Mouse (Mus musculus) heart, postnatal 14 days (tissue): Measurements from ENCODE around the gene Sik1. TPM values are rescaled to one million over a fixed set of nuclear protein-coding genes. Genes with fewer than 3 reads are reported as not detected.

Experiments used
- DNase-seq, 2 experiments: peaks; one replicate each; pipeline ENCODE4 v3.0.0; 2021 to 2022
- intact Hi-C: fragments of 180-260 bp; cut with DNase I; formaldehyde crosslinking; loops from one replicate; pipeline ENCODE4 v1.15.1; 2025
- total RNA-seq, 2 experiments: library from RNA; stranded (reverse); gene quantifications; 2 replicates each; pipeline ENCODE4 v1.2.3; 2021

The Sik1 gene
- total RNA-seq, 2 experiments from 2014 or later, result 41.4 to 72.2 TPM

DNA sequence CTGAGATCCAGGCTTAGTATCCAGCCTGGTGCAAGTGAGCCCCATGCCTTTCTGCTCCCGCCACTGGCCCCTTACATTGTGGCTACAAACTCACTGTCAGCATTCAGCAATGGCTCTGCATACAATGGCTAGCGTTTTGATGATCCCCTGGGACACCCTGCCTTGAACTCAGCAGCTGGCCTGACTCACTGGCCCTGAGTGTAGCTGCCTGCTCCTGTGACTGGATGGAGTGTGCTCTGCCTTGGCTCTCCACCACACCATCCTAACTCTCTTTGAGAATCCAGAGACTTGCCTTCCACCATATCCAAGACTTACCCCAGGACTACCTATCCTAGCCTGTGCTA is 19.4 kb downstream of the Sik1 start:
- intact Hi-C loops, result no loop called here
- DNase-seq, result no peak

DNA sequence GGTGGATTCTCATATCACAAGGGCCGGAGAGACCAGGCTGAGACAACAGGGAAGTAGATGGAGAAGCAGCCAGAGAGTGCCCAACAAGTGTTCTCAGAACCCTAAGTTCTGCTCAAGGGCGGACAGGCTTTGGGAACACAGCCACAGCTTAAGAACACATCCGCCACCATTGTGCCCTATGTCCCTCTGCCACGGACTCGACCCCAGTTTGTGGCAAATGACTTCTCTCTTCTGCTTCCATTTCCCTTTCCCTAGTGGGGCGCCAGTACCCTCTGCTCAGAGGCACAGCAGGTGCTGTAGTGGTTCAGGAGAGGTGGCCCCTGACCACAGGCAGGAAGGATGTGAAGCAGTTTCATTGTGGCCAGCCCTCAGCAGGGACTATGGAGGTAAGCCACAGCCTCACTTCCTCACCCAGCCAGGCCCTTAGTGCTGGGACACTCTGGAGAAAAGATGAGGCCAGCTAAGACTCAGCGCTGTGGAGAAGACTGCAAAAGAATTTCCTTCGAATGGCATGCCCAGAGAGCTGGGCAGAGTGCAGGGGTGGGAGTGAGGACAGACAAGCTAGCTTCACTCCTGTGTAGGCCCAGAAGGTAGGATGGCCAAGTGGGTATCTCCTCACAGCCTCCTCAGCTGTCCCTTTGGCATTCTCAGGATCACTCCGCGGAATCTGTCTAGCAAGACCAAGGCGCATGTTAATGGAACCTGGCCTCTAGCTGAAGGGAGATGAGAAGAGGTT is 19.9 kb downstream of the Sik1 start:
- no peak for DNase-seq
- intact Hi-C loops, result no loop called here

DNA sequence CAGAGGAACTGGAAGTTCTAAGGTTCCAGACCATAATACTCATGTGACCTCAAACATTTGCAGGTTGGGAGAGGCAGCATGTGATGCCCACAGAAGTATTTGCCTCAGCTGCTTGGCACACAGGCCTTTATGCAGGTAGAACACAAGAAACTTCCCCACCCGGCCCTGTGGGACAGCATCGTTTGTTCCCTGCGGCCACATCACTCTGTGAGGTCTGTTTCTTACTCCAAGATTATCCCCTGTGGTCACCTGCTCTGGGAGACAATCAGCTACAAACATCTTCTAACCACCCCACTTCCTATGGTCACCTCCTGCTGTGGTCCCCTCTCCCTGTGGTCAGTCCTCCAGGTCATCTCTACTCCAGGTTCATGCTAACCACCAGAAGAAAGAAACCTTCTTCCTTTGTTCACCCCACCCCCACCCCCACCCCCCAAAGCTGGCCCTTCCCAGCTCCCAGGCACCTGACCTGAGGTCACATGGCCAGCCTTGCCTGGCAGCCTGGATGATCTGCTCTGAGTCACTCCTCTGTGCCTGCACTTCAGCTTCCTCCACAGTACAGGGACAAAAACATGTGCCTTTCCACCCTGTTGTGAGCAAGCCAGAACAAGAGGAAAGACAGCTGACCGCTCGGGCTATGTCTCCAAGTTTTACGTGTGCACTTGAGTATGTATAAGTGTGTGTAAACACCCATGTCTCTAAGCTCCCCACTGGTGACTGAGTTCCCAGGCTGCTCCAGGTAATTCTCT is 21.1 kb downstream of the Sik1 start:
- DNase-seq, result peak; percentile 62 to 63

DNA sequence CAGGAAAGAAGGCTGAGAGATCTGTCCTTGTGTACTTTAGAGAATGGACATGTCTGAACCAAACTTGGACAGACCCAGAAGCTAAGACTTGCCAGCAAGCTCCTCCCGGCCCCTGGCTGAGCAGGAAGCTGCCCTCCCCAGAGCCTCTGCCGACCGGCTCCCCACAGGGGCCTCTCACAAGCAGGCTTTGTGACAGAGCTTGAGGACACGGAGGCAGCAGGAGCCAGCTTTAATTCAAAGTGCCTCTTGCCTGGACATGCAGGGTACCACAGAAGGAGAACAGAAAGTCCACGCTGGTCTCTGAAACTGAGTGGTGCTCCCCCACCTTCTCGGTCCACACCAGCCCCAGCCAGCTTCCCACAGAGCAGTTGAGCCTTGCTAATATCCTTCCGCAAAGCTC is 21.9 kb downstream of the Sik1 start:
- intact Hi-C loops, result no loop called here
- DNase-seq, result peak; percentile 63 to 66

More for the DNA sequence above, 21.1 kb downstream of the Sik1 start:
- intact Hi-C loops, result no loop called here

DNA sequence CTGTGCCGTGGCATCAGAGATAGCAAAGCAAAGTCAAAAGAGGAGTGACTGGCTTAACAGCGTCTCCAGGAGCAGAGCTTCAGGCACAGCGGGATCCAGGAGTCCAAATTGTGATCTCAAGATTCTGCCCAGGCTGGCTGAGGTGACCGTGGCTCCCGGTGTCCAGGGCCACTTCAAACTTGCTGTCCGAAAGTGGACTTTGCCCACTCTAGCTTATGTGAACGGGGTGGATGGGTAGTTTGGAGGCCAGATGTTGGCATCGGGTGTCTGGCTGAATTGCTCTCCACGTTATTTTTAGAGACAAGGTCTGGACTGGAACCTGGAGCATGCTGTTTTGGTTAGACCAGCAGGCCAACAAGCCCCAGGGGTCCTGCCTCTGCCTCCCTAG is 23.0 kb downstream of the Sik1 start:
- intact Hi-C loops, result no loop called here
- no peak for DNase-seq

DNA sequence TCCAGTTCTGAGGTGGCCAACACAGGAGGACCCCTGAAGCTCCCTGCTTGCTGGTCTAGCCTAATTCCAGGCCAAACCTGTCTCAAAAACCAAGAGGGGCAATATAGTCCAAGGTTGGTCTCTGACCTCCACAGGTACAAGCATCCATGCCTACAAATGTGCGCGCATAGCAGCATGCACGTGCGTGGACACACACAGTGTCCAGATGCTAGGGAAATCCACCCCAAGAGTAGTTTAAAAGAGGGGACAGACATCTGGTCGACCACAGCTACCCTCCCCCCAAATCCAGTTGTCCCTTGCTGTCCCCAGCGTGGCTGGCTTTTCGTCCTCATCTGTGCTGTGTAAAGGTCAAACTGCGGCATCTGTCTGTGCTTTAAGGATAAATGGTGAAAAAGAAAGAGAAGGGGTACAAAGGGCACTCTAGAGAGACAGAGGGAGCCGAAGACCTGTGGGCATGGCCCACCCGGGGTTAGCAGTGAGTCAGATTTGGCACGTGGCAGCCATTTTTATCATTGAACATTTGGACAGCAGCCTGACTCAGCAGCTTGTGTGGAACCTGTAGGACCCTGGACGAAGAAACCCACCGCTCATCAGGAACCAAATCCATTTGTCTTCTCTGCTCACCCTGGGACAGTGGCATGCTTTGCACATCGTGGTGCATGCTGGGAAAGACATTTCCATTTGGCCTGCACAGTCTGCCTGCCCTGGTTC is 23.6 kb downstream of the Sik1 start:
- DNase-seq, result no peak
- intact Hi-C loops, result no loop called here

DNA sequence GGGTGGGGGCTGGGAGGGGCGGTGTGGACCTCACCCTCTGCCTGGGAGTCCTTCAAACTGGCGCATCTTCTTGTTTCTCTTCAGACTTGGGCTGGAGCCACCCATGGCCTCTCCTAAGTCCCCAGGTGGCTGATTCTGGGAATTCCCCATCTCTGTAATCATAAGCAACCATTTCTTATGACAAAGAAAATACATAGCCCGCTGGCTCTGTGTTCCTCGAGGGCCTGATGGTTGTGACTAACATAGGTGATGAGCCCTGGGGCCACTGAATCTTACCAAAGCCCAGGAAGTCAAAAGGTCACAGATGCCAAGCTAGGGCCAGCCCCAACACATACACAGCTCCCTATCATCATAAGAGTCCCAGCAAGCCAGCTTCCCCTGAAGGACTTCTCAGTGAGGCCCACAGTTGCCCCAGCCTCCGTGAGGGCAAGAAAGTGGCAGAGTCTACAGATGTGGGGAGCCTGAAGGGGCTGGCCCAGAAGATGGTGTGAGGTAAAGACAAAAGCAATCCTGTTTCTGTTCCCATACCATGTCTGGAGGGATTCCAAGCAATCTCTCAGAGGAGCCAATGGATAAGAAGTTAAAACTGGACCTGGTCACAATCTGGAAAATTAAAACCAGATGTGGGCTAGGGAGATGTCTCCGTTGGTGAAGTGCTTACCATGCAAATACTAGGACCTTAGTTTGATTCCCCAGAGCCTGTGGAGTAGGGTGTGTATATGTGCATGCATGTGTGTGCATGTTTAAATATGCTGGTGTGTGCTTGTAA is 24.3 kb downstream of the Sik1 start:
- no peak for DNase-seq
- intact Hi-C loops, result no loop called here

DNA sequence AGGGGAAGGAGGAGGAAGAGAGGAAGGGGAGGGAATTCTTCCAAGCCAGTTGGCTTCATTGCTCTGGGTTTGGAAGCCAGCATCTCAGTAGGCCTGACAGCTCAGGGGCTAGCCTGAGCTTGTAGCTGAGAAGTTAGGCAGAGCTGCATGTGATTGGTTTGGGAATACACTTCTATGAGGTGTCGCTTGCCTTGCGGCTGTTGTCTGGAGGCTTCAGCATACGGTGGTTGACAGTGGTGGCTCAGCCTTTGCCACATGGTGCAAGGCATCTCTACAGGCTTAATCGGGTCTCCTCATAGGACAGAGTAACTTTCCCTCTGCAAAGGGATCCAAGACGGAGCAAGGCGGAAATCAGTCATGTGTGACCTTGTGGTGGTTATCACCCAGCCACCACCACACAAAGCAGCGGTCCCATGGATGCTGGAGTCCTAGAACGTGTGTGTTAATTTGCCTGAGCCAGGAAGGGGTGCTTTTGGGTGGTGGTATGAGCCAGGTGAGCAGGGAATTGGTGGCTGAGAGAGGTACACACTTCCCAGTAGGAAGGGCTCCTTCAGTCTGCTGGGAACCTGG is 25.0 kb downstream of the Sik1 start:
- no peak for DNase-seq
- intact Hi-C loops, result no loop called here

DNA sequence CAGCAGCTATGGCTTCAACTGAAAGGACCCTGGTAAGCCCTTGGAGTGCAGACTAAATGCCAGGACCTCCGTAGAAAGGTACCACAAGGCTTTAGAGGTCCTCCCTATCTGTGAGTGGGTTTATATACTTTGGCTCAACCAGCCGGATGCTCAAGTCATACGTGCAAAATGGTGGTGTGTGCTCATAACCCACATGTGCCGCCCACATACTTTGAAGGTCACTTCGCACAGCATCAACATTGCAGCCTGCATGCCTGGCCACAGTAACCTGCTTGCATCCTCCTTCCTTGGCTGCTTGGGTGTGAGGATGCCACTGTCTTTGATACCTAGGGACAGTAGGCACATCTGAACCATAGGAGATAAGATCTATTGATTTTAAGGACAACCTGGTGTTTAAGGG is 26.7 kb downstream of the Sik1 start:
- intact Hi-C loops, result loop anchor here (2.0 kb wide), 1 partner anchor 26 kb away; the partner anchor contains the start of gene Sik1
- no peak for DNase-seq

DNA sequence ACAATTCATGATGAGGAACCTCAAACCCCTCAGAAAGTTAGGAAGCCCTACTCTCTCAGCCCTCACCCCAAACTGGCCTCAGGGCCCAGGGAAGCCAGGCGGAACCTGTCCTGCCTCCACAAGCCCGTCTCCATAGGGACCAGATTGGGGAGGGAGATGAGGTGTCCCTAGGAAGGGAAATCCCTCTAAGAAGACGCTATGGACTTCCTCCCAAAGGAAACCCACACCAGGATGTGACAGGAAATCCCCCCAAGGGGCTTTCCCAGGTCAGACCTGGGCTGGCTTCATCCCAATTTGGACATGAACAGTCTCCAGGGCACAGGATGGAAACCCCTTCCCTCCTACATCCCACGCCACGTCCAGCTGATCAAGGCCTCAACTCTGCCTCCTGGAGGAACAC is 27.5 kb downstream of the Sik1 start:
- DNase-seq, result peak in 1 of 2 experiments; percentile 60
- intact Hi-C loops, result loop anchor here (2.0 kb wide), 1 partner anchor 27 kb away; the partner anchor contains the start of gene Sik1

DNA sequence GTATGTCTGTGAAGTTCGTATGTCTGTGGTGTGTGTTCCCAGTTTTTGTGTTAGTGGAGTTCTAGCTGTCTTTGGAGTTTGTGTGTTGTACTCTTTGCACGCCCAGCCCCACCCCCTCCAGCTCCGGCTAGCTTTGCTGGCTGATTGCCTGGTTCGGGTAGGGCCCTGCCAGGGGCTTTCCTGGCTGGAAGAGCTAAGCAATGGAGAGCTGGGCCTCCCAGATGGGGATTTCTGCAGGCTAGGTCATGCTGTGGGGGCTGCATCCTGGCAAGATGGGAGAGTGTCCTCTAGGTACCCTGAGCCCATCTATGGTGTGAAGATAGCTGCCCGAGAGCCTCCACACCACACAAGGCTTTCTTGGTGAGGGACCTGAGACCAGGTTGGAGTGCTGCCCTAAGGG is 28.4 kb downstream of the Sik1 start:
- intact Hi-C loops, result no loop called here
- DNase-seq, result peak; percentile 81 to 91

DNA sequence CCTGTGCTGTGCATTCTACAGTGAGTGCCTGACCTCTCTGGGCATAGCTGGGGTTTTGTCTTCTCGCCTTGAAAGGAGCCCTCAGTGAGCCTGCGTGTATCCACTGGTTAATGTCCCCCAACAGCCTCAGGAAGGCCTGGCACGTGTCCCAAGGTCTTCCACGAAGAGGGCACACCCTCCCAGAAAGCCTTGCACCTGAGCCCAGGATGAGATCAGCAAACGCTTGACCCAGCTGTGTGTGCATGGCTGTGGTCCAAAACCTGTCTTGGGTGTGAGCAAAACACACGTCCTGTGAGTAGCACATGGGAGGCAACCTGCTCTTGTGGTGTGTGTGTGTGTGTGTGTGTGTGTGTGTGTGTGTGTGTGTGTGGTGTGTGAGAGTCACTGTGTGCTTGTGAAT is 28.9 kb downstream of the Sik1 start:
- intact Hi-C loops, result no loop called here
- DNase-seq, result peak; percentile 65 to 72

DNA sequence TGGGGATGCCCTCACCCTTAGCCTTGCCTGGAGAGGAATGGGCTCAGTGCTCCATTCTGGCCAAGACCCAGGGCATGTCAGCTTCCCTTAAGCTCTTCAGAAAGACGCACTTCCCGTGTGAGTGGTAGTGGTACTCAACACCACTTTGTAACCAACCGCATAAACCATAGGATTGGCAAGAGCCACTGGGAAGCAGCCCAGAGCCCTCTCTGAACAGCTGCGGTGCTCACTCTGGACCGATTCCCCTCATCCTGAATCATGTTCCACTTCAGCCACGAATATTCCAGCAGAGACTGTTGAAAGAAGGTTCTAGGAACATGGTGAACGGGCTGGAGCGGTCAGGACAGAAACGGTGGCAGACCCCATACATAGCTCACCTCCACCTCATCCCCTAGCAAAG is 29.9 kb downstream of the Sik1 start:
- DNase-seq, result no peak
- intact Hi-C loops, result no loop called here

DNA sequence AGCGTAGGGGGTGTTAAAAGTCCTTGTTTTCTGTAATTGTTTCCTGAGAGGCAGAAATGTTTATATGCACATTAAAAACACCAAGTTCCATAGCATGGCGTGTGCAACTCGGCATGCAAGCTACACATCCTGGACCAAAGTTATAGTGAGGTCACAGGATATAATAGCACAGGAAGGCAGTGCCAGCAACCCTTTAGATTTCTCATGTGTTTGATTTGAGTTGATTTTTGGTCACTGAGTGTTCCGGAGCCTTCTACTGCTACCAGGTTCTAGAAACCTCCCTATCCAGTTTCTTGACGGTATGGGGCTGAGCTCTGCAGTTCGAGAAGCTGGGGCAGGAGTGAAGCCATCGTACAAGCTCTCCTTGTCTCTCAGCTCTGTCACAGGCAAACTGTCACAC is 30.8 kb downstream of the Sik1 start:
- DNase-seq, result no peak
- intact Hi-C loops, result no loop called here

DNA sequence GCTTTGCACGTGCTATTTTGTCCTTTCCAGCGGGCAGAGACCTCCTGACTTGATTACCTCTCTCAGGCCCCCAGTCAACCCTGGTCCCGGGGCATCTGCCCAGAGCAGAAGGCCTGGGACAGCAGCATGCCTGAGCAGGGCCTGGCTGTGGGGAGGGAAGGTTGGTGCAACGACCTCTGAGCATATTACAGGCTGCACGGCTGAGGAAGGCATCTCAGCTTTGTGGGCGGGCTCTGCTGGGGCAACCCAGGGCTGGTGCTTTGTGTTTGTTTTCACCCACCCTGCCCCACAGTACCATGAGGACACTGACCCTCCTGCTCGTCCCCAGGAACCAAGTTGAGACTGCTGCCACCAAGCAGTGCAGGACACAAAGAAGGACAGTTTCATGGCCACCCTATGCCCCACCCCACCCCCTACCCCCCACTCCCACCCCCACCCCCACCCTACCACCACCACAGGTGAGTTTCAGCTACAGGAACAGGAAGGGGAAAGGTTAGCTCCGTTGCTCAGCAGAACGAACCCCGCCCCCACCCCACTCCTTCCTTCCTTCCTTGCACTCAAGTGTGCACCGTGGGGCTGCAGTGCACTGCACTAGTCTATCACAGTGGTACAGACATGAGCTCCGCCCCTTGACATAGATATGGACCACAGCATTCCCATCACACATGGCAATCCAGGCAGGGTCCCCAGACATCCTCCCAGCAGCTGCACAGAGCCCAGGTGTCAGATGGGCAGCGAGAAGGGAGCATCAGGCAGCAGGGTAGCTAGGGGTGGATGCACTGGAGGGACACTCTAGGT is 34.3 kb downstream of the Sik1 start:
- intact Hi-C loops, result no loop called here
- DNase-seq, result no peak

DNA sequence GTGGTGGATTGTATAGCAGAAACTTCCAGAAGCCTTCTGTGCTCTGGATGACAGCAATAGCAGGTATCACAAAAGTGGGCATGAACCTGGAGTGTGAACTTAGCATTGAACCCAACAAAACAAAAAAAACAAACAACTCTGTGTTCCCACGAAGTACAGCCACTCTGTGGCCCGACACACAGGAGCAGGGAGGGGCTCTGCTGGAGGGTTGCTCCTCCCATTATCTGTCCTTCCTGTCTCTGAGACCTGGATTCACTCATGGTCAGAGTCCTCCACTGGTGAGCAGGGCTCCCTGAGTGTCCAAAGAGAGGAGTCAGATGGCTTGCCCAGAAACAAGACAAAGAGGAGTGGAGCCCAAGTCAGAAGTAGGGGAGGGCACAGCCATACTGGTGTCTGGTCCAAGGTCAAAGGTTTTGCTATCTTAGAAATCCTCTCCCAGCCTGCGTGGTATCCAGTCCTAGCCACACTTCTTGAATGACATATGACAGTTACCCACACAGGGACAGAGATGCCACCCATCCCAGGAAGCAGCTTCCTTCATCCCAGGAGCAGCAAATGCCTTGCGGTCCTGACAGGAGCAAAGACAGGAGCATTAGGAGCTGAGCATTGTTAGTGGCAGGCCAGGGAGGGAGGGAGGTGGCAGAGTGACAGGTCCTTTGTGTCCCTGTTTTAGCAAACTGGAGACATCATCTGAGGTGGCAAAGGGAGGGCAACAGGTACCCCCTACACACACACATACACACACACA is 35.3 kb downstream of the Sik1 start:
- intact Hi-C loops, result no loop called here
- no peak for DNase-seq

DNA sequence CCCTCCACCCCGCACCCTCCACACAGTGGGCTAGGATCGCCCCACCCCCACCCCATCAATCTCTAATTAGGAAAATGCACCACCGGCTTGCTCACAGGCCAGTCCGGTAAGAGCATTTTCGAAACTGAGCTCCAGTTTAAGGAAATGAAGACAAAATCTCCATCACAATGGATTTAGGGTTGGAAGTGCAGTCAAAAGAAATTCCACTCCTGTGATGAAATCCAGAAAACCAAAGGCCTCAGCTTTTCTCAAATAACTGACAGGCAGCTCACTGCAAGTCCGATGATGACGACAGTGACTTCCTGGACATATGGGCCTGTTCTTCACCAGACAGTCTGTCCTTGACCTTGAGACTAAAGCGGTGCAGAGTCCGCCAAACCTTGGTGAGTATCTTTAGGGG is 36.2 kb downstream of the Sik1 start:
- DNase-seq, result no peak
- intact Hi-C loops, result no loop called here

DNA sequence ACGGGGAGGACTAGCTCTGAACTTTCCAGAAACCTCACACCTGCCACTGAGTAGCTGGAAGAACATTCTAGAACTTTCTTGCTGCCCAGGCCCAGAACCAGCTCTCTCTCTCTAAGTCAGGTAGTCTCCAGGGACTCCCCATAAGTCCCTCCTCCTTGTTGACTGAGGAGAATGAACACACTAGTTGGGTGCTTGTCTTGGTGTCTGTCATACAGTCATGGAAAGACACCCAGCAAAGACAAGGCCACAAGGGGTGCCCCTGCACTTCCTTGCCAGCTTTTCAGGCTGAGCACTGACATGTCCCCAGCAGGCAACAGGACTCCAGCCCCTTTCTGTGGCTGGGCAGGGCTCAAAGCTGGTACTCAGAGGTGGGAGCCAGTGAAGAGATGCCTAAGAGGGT is 37.8 kb downstream of the Sik1 start:
- DNase-seq, result no peak
- intact Hi-C loops, result no loop called here

DNA sequence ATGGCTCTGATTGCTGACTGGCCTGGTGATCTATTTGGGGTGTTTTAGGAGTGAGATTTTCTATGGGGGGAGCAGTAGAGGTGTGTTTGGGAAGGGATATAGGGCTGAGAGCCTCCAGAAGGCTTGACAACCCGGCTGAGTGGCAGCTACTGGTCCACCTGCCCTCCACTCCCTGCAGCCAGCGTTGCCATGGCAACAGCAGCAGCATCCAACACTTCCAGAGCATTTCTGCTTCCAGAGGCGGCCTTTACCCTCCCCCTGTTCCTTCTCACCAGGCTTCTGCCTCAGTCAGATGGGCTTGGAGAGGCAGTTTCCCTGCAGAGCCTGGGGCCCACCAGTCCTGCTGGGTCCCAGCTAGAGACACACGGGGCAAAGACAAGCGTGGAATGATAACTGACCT is 38.4 kb downstream of the Sik1 start:
- no peak for DNase-seq
- intact Hi-C loops, result no loop called here
